Mouse (Mus musculus) hindbrain, postnatal 0 days (tissue): ENCODE results near the gene Prex1. TPM values are rescaled to one million over a fixed set of nuclear protein-coding genes. Genes with fewer than 3 reads are reported as not detected.

Experiments
- ATAC-seq: fragments of 200-750 bp; cut with Nextera tagmentation; 2 replicates; pipeline ENCODE4 v1.8.0; 2017; ENCODE audit warnings: mild to moderate bottlenecking, moderate TSS enrichment, moderate library complexity
- DNase-seq: peaks from one replicate; pipeline ENCODE4 v3.0.0-alpha.2; 2015; ENCODE audit warnings: low spot score
- H3K27ac ChIP-seq: fragments of 300-500 bp; sonication (generic); 2 replicates; pipeline ENCODE4 v1.5.1; 2014; ENCODE audit warnings: mild to moderate bottlenecking
- H3K27me3 ChIP-seq: fragments of 300-500 bp; sonication (generic); 2 replicates; pipeline ENCODE4 v1.6.1; 2014; ENCODE audit warnings: low read length, mixed read lengths; ENCODE audit not compliant: insufficient read depth
- H3K36me3 ChIP-seq: fragments of 300-500 bp; sonication (generic); 2 replicates; pipeline ENCODE4 v1.6.1; 2014; ENCODE audit warnings: low read length, mixed read lengths; ENCODE audit not compliant: insufficient read depth
- H3K4me1 ChIP-seq: fragments of 300-500 bp; sonication (generic); 2 replicates; pipeline ENCODE4 v1.6.1; 2014; ENCODE audit warnings: antibody characterized with exemption, low read length, mixed read lengths; ENCODE audit not compliant: insufficient read depth
- H3K4me2 ChIP-seq: fragments of 300-500 bp; sonication (generic); 2 replicates; pipeline ENCODE4 v1.6.1; 2014; ENCODE audit warnings: low read depth, mild to moderate bottlenecking, low read length, moderate library complexity, mixed read lengths
- H3K4me3 ChIP-seq: fragments of 300-500 bp; sonication (generic); 2 replicates; pipeline ENCODE4 v1.5.1; 2014; ENCODE audit warnings: low read length
- H3K9ac ChIP-seq: fragments of 300-500 bp; sonication (generic); replicated peaks from 2 replicates; pipeline ENCODE4 v1.6.1; 2014; ENCODE audit warnings: mild to moderate bottlenecking, low read length, moderate library complexity, mixed read lengths
- H3K9me3 ChIP-seq: fragments of 300-500 bp; sonication (generic); 2 replicates; pipeline ENCODE4 v1.6.1; 2016; ENCODE audit warnings: low read length, mixed read lengths
- CTCF ChIP-seq: IDR thresholded peaks from 2 replicates; pipeline ENCODE4 v1.5.1; 2016; ENCODE audit warnings: antibody characterized with exemption, control low read depth, low read depth
- WGBS: fragments of 180-500 bp; shearing (Covaris S2); extraction: QIAGEN DNeasy Blood & Tissue Kit; methylation state at CpG from one replicate; pipeline ENCODE4 v1.1.7; 2014; 5-methylcytosine and 5-hydroxymethylcytosine counted together
- polyA plus RNA-seq: library from polyadenylated mRNA; unstranded; fragments of >200 nt; fragmentation: Nextera tagmentation; extraction: Ambion mirVana; gene quantifications from 2 replicates; pipeline ENCODE4 v1.2.1, GENCODE M21; 2015
- total RNA-seq: library from RNA; depleted of rRNA; stranded (reverse); fragments of >200 nt; gene quantifications from 2 replicates; pipeline ENCODE4 v1.2.3, GENCODE M21; 2014

The Prex1 gene
- total and polyA plus RNA-seq, 2 experiments from 2014 or later, result 24.2 to 63.2 TPM

DNA sequence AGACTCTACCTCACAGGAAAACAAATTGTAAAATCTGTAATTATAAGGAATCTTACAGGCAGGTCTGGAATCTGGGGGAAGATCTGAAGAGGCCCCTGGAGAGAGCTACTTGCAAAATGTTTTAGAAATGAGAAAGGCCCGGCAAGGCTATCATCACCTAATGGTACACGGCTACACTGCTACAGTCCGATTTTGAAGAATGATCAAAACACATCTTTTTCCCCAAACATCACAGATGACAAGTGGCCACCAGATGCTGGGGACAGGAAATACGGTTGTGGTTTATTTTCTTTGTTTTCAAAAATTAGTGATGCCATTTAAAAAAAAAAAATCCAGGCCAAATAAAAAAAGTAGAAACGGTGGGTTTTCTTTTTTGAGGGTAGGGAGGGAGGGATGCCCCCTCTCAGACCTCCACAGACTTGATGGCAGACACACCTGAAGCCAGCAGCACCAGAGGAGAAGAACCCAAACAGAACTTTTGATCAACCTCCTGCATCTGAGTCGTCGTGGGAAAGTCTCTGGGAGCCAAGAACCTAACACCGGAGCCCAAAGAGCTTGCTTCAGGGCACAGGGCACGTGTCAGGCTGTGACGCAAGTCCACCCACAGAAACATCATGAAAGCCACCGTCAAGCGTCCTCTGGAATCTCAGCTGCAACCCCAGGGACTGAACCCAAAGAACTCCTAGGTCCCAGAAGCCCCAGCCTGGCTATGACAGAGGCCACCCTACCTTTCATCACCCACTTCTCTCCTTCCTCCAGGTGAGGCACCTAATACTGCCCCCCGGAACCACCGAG lies 41.3 kb downstream of the Prex1 start:
- no peak for DNase-seq
- no peaks in the 10 kb centered on the region for H3K9me3 ChIP-seq
- H3K4me2 ChIP-seq, result no peak overlapping the region
- H3K36me3 ChIP-seq, result no peaks in the 10 kb centered on the region
- 67% methylated on average over 14 of the region's 14 CpGs for WGBS
- H3K4me3 ChIP-seq, result no peak overlapping the region
- H3K27ac ChIP-seq, result peak overlapping the region; percentile 41; the same call in 1 of the 2 replicates
- H3K27me3 ChIP-seq, result no peaks in the 10 kb centered on the region
- TF ChIP-seq CTCF, result no peak
- H3K4me1 ChIP-seq, result peaks cover 43% of the 10 kb centered on the region
- no peak for ATAC-seq
- no peak overlapping the region for H3K9ac ChIP-seq

DNA sequence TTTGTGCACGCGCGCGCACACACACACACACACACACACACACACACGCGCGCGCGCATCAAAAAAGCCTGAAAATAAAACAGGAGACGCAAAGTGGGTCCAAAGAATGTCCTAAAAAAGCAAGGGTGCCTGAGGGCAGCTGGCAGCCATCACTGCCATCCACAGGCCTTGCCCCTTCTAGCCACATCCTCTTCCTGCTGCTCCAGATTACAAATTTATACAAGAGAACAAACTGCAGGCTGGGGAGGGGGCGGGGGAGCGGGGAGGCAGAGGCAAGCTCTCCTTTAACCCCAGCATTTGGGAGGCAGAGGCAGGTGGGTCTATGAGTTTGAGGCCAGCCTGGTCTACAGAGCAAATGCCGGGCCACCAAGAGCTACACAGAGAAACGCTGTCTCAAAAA lies 42.0 kb downstream of the Prex1 start:
- Histone ChIP-seq H3K9ac (no peak overlapping the region), H3K27ac (peak overlapping the region; percentile 41), H3K4me3 (no peak overlapping the region), H3K9me3 (no peaks in the 10 kb centered on the region), H3K36me3 (no peaks in the 10 kb centered on the region), H3K4me1 (peaks cover 36% of the 10 kb centered on the region), H3K27me3 (no peaks in the 10 kb centered on the region), H3K4me2 (no peak overlapping the region)
- WGBS, result 82% methylated on average over 14 of the region's 14 CpGs
- TF ChIP-seq CTCF, result no peak
- no peak for ATAC-seq
- no peak for DNase-seq

DNA sequence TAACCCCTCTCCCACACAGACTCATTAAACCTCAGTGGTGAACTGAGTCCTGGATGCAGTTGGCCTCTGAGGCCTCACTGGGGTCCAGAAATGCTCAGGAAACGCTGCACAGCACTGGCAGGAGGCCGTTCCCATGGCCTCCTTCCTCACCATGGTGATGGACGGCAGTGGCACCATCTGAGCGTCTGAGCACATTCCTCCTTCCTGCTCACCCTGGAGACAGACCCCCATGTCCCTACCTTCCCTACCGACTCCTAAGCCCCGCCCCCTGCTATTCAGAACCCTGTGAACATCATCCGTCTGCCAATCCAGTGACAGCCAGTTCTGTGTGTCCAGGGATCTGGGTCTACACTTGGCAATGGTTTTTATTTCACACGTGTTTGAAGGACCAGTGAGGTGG lies 42.6 kb downstream of the Prex1 start:
- Histone ChIP-seq H3K4me3 (no peak overlapping the region), H3K36me3 (no peaks in the 10 kb centered on the region), H3K9ac (no peak overlapping the region), H3K27me3 (no peaks in the 10 kb centered on the region), H3K4me1 (peaks cover 30% of the 10 kb centered on the region), H3K27ac (peak overlapping the region; percentile 41), H3K4me2 (no peak overlapping the region), H3K9me3 (no peaks in the 10 kb centered on the region)
- ATAC-seq (peak; percentile 84), DNase-seq (peak; percentile 77)
- no peak for TF ChIP-seq CTCF
- 16% methylated on average over 8 of the region's 8 CpGs for WGBS

DNA sequence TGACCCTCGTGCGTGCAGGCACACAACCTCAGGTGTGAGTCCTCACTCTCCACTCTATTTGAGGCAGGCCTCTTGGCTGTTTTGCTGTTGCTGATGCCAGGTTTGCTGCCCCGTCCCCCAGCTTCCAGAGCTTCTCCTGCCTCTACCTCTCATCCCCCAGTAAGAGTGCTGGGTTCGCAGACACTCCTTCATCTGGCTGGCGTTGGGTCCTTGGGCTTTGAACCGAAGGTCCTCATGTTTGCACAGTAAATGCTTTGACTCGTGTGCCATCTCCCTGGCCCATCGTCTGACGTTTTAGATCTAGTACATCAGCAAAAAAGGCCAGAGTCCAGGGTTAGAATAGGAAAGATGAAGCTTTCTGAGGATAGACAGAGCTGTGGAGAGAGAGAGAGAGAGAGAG lies 43.7 kb downstream of the Prex1 start:
- WGBS, result 62% methylated on average over 9 of the region's 9 CpGs
- no peak for TF ChIP-seq CTCF

DNA sequence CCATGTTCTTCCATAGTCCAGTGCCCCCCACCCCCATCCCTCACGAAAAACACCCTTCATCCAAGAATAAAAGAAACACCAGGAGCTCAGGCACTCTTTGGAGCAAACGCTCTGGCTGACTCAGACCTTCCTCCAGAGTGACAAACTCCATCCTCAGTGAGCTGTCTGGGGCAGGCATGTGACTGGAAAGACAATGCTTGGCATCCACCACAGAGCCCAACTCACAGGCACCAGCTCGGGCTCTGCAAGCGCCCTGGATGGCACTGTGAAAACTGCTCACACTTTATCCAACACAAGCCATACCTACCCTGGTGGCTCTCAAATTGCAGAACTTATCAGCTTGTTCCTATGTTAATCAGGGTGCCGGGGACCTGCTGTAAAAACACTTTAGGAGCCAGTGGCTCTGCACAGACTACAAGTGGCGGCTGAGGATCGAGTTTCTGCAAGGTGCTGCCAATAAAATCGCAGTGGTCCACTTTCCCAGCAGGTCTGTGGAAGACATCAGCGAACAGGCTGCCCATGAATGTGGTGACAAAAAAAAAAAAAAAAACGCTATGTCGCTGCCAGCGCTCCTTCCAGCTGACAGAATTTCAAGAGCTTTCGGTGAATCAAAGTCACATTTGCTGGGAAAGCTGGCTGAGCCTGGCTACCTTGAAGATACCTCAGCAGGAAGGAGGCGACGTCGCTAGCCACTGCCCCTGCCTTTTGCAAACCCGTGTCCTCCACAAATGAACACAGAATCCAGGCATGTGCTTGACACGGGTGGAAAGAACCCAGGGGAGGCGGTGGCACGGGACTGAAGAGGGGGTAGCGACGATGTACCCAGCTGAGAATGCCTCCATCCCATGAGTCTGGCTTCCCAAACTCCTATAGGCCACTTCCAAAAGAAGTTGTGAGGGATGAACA lies 45.6 kb downstream of the Prex1 start:
- DNase-seq (peak; percentile 59), ATAC-seq (peak; percentile 38; the same call in 1 of the 2 replicates)
- Histone ChIP-seq H3K4me1 (peaks cover 33% of the 10 kb centered on the region), H3K9me3 (no peaks in the 10 kb centered on the region), H3K9ac (no peak overlapping the region), H3K27me3 (no peaks in the 10 kb centered on the region), H3K4me3 (no peak overlapping the region), H3K4me2 (peak overlapping the region; percentile 19; the same call in 1 of the 2 replicates), H3K27ac (peak overlapping the region; percentile 70), H3K36me3 (no peaks in the 10 kb centered on the region)
- 18% methylated on average over 22 of the region's 22 CpGs for WGBS
- TF ChIP-seq CTCF, result no peak

More for the DNA sequence above, 43.7 kb downstream of the Prex1 start:
- ATAC-seq (no peak), DNase-seq (no peak)
- no peaks in the 10 kb centered on the region for H3K27me3 ChIP-seq
- no peak overlapping the region for H3K27ac ChIP-seq
- no peaks in the 10 kb centered on the region for H3K36me3 ChIP-seq
- H3K9ac ChIP-seq, result no peak overlapping the region
- no peaks in the 10 kb centered on the region for H3K9me3 ChIP-seq
- H3K4me3 ChIP-seq, result no peak overlapping the region
- H3K4me2 ChIP-seq, result no peak overlapping the region
- H3K4me1 ChIP-seq, result peaks cover 23% of the 10 kb centered on the region

DNA sequence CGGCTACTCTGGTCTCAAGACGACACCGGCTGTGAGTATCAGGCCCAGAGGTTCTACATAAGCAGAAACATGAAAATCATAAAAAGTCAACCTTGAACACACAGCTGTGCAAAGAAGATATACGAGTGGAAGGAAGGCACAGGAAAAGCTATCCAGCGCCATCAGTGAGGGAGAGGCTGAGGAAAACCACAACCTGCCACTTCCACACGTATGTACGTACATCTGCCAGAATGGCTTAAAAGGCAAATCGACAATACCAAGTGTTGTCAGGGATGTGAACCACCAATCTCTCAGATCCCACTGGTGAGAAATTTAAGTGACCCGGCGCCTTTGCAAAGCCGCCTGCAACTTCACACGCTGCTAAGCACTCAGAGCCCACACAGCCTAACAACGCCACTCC lies 47.5 kb downstream of the Prex1 start:
- Histone ChIP-seq H3K4me3 (no peak overlapping the region), H3K9me3 (no peaks in the 10 kb centered on the region), H3K27me3 (no peaks in the 10 kb centered on the region), H3K4me1 (peaks cover 52% of the 10 kb centered on the region), H3K9ac (no peak overlapping the region), H3K27ac (no peak overlapping the region), H3K36me3 (no peaks in the 10 kb centered on the region), H3K4me2 (no peak overlapping the region)
- TF ChIP-seq CTCF, result no peak
- no peak for DNase-seq
- WGBS, result 87% methylated on average over 13 of the region's 13 CpGs
- no peak for ATAC-seq
